Mouse (Mus musculus): ENCODE results near the gene Msmo1. TPM values are rescaled to one million over a fixed set of nuclear protein-coding genes. Genes with fewer than 3 reads are reported as not detected.

Gene Msmo1
- total RNA-seq, 2 experiments from 2014 or later = 101 to 138 TPM

DNA sequence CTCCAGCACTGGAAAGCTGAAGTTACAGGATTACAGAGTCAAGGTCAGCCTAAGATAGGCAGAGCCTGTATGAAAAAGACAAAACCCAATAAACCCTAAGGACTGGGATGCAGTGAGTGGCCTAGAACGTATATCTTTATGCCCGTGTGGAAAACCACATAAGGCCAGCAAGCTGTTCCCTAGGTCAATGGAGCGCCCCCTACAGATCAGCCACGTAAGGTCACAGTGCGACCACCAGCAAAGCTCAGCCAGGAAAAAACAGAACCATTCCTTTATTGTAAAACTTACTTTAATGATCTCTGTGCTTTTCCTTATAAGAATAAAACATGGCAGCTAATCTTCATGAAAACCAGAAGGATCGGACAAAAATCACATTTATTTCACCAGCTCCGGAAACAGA is 15.7 kb downstream of the Msmo1 start:
- no peak for DNase-seq (ENCODE audit: low spot score in 2 of 2)

DNA sequence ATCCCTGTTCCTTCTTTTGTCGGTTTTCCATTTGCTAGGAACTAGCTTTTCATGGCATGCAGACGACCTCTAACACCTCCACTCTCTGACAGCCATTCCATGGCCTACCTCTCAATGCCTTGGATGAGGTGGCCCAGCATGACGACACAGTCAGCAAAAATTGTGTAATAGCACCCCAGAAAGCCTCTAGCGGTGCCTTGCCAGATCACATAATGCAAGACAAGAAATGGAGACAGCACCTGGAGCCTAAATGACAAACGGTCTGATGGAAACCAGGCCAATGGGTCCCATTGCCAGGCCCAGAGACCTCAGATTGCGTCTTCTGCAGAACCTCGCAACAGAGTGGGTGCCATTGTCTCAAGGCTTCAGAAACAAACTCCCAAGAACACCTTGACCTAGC is 21.1 kb downstream of the Msmo1 start:
- DNase-seq (ENCODE audit: low spot score in 2 of 2) = no peak

DNA sequence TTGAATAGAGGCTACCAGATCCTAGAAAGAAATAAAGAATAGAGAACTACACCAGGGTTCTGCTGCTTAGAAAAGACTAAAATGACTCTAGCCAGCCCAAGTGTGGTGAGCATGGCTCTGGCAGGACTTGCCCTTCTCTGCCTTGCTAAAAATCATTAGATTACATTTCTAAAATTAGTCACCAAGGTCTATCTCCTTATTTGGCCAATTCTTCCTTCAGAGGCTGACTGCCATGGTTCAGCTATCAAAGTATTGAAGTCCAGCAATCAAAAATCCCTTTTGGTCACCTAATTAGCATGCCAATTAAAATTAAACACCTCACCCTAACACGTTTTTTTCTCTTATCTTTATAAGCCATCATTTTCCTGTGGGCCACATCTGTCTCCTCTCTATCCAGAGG is 22.0 kb downstream of the Msmo1 start:
- DNase-seq (ENCODE audit: low spot score in 2 of 2) = no peak

DNA sequence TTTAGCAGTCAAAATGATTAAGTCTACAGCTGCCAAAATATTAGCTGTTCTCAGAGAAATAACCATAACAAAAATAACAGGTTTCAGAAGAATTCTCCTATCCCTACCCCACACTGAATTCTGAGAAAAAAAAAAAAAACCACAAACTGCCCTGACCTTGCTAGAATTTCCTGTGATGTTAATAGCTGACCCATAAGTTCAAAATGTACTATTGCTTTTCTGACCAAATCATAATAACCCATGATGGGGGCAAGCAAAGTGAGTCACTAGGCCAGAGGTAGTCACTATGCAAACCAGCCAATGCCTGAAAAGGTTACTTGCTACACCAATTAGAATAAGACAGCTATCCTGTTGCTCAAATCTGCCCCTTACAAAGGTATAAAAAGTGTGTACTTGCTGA is 26.1 kb downstream of the Msmo1 start:
- DNase-seq (ENCODE audit: low spot score in 2 of 2) = no peak

DNA sequence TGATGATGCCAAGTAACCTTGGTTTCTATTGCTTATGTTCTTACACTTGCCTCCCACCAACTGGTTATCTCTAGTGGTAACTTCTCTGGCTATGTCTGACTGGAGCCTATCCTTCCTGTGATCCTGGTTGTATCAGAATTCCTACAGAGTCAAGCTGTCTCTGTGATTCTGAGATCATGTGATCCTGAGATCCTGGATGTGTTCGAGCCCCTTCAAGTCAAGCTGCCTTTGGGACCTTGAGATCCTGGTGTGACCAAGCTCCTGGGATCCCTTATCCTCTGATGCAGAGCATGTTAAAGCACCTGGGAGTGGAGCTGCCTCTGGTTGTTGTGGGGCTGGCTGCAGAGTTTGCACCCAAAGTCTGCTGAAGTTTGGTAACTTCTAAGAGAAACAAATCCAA is 30.4 kb downstream of the Msmo1 start:
- DNase-seq (ENCODE audit: low spot score in 2 of 2) = no peak

DNA sequence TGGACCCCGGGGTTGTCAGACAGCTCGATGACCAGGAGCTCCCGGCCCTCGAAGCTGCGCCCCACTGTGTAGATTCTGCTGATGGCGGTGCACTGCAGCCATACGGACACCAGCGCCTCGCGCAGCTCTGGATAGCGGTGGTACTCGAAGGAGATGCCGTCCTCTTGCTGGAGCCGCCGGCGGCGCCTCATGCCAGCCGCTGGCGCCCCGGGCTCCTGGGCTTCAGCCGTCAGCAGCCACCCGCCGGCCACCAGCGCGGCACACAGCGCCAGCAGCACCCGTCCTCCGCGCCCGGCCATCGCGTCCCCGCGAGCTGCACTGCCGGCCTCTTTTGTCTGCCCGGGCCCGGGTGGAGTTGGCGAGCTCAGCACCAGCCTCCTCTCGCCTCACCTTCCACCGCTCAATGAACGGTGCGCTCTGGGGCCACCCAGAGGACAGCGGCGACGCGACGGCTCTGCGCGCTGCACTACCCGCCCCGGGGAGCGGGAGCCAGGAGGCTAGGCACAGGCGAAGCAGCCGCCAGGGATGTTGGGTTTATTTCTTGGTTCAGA is 40.9 kb downstream of the Msmo1 start, which contains the start of gene Cpe:
Cpe (minus strand) TSS at position 404 of the 551 bp plus-strand sequence.
- peak; percentile 89 to 91 for DNase-seq (ENCODE audit: low spot score in 2 of 2)

DNA sequence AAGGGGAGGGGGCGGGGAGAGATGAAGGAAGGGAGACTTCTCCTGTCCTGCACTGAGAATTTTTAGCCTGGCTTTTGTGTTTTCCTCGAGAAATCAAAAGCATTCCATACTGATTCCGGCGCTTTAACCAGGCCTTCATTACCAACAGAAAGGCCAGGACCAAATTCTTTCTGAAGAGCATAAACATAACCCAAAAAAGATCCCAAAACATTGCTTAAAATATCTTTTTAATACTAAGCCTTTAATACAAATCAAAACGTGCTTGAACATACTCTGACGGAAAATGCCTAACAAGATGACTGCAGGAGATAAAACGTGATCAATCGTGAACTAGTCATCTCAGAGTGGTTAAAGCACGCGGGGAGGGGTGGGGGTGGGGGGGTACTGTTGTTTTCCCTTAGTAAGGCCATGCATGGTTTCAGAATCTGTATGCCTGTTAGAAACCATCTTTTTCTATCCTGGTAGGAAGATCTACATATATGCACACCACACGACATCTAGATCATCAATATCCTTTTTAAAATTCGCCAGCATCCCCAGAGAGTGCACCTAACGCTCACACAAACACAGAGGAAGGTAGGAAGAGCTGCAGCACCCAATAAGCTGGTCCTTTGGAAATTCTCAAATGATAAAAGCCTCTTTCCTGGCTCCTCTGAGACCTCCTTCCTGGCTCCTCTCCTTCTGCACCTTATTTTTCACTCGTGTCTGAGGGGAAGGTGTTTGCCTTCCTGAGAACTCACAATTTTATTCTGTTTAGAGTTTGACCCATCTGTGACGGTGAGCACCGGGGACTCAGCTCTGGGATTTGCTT is 41.8 kb downstream of the Msmo1 start:
- peak in 1 of 2 experiments; percentile 24 for DNase-seq (ENCODE audit: low spot score in 2 of 2)

DNA sequence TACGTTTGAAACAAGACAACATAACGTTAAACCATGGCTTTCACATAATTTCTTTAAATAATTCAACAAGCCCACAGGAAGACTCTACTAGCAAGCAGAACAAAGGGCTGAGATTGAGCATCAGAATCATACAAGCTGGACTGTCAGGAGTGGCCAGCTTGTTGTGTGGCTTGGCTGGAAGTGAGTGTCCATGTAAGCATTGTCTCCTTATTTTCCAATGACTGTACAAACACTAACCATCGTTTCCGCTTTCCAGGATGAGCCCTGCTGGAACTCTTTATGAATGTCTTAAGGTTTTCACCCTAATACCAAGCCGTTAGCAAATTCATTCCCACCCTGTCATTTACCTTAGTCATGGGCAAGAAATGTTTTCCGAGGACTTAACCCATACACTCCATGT is 42.7 kb downstream of the Msmo1 start:
- DNase-seq (ENCODE audit: low spot score in 2 of 2) = no peak

DNA sequence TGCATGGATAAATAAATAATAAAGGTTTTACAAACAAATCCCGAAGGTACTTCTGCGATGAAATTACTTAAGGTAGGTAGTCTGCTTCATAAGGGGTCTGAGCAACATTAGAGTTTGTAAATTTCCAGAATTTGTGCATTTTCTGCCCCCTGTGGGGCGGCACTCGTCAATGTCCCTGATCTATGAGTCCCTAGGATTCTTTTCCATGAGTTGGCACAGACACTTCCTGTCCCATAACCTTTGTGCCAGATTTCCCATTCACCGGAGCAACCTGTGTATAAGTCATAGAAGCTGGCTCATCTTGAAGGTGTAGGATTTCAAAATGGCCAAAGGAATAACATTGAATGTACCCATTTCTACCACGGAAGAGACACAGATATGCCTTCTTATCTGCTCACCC is 43.3 kb downstream of the Msmo1 start:
- DNase-seq (ENCODE audit: low spot score in 2 of 2) = no peak

DNA sequence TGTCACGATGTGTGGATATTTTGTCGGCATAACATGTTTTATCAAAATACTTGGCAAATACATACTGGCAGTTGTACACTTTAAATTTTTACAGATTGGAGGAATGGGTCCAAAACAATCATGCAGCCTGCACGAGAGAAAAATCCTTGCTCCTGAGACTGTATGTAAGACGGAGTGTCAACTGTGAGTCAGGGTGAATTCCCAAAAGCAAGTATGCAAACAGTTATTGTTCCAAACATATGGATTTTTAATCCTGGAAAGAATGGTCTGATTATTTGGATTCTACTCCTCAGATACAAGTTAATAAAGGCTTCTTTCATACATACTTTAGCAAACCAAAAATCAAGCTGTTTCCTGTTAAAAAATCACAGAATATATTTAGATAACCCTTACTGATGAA is 44.9 kb downstream of the Msmo1 start:
- DNase-seq (ENCODE audit: low spot score in 2 of 2) = no peak

DNA sequence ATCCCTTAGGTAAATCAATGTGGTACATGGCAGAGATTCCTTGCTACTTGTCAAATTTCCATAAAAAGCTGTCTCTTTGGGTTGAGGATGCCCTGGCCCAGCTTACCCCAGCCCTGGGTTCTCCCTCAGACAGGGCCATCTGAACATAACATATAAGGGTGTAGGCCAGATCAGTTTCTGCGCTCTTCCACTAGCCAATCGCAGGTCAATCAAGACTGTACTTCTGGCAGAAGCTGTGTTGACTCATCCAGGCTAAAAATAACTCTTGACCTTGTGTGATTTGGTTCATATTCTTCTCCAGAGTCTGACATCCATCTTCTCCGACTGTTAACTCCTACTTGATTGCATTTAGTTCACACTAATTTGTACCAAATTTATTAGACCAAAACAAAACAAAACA is 45.4 kb downstream of the Msmo1 start:
- DNase-seq (ENCODE audit: low spot score in 2 of 2) = no peak

DNA sequence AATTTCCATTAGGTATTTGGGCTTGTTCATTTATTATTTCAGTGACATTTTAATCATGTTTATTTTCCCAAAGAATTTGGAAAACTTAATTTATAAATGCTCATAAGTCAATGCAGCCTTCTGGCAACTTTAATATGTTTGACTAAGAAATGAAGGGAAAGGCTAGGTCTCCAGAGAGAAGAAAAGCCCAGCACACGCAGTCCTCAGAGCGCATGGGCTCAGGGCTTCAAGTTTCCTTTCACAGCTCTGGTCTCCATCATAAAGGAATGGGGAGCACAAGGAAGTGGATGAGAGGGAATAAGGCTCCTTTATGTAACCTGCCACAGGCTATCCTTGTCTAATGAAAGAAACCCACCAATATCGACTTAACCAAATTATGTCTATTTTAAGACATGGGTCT is 51.1 kb downstream of the Msmo1 start:
- no peak for DNase-seq (ENCODE audit: low spot score in 2 of 2)

DNA sequence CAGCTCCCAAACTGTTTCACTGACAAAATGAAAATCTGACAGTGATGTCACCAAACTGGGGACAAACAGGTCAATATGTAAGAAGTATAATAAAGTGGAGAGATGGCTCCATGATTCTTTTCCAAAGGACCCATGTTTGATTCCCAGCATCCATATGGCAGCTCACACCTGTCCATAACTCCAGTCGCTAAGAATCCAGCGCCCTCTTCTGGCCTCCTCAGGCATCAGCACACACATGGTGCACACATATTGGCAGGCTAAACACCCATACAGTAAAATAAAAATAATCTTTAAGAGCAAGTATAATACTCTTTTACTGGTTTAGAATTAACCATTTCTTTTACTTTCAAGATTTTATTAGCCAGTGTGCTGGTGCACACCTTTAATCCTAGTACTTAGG is 57.2 kb downstream of the Msmo1 start:
- DNase-seq (ENCODE audit: low spot score in 2 of 2) = no peak

DNA sequence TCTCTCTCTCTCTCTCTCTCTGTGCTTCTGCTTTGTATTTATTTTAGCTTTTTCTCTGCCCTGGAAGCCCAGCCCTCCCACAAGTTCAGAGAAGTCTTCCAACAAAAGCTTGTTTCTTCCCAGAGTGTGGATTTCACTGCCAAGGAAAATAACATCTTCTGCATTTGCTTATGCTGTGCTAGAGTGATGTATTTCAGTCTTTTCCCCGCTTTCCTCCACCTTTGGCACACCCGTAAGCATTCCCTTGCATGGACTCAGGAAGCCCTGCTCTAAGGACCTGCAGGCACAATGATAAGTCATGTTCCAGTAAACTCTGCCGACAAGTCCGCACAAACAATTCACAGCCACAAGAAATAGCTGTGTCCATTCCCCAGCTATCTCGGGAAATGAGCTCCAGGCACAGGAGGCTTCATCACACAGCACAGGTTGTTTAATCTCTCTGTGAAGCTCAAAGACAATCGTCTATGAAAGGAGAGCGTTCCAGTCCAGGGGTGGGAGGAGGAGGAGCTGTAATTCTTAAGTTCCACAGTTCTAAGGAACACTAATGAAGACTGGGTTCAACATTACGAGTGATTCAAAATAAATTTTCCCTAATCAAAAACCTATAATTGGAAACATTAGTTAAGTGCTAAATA is 58.5 kb downstream of the Msmo1 start:
- DNase-seq (ENCODE audit: low spot score in 2 of 2) = no peak

DNA sequence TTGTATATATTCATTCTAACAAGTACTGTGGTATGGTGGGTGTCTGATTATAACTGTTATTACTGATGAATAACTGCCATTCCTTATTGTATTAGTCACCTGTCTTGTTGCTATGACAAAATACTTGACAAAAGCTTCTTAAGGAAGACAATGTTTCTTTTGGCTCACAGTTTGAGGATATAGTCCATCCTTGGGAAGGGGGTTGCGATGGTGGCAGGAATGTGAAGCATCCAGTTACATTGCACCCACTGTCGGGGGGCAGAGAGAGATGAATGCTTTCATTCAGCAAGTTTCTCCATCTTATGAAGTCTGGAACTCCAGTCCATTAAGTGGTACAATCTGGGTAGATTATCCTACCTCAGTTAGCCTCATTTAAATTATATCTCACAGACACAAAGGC is 60.7 kb downstream of the Msmo1 start:
- no peak for DNase-seq (ENCODE audit: low spot score in 2 of 2)

DNA sequence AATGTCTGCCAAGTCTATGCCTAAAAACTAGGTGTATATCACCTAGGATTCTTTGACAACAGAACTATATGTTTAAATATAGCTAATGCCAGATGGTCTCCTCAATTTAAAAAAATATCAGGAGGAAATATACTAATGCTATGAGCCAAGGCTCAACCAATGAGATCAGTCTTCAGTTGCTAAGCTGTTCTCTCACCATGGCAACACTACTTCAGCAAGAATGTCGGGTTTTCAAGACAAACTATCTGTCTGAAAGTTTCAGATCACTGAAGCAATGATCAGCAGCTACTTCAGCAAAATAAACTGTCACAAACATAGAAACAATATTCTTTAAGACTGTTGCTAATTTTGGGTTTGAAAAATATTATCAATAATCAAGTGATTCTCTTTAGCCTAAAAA is 61.7 kb downstream of the Msmo1 start:
- no peak for DNase-seq (ENCODE audit: low spot score in 2 of 2)

Other genes with a start within 250 kb of the Msmo1 start
- gene Cpe, start 40.7 kb downstream of the Msmo1 start, total RNA-seq (2021) = 1,000 to 10,000 TPM; 3,147 to 3,263 TPM
- gene Klhl2, start 116.2 kb upstream of the Msmo1 start, total RNA-seq (2021) = 100 to 1,000 TPM; 220 to 258 TPM
- 10 to 100 TPM; 15.7 to 16.0 TPM for gene Tmem192, start 213.4 kb upstream of the Msmo1 start, total RNA-seq (2021)